Mouse (Mus musculus): ENCODE measurements around the gene Clec2h. TPM values are rescaled to one million over a fixed set of nuclear protein-coding genes. Genes with fewer than 3 reads are reported as not detected.
"Not testable (repeated sequence)": the region's sequence is repeated elsewhere in the genome, so short reads cannot be mapped to it uniquely, and the experiment has no call there.

Clec2h gene
- polyA plus RNA-seq, 1 experiment from 2014 or later: not detected

- Histone ChIP-seq H3K27me3 (replicated peaks) (no peaks in the 10 kb centered on the region), H3K36me3 (no peaks in the 10 kb centered on the region), H3K4me1 (no peaks in the 10 kb centered on the region), H3K27ac (no peak overlapping the region), H3K4me2 (replicated peaks) (no peak overlapping the region), H3K9ac (no peak overlapping the region), H3K9me3 (no peaks in the 10 kb centered on the region), H3K4me3 (no peak overlapping the region)
- ATAC-seq (ENCODE audit: low FRiP score, low read depth): no peak
- 88% methylated on average over 3 of the region's 3 CpGs for WGBS
These were observed 12.5 kb upstream of the Clec2h start for GRCm38 (mm10) chr6:128649681-128650080.

DNA sequence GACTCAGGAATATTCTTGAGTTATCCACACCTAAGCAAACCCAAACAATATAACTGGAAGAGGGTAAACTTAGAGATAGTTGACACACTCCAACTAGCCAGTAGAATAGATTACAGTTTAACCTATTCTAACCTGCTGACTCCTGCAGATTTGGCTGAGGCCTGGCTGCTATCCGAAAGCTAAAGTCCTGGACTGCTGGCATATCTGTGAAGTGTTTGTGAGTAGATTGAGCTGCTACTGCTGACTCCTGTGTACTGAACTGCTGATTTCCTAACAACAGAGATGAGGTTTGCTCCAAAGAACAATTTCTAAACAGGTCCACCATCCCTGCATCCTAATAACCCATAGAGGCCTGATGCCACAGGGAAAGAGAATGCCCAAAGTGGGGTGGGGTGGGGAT lies 12.0 kb upstream of the Clec2h start:
- no peak for ATAC-seq (ENCODE audit: low FRiP score, low read depth)
- Histone ChIP-seq H3K9ac (no peak overlapping the region), H3K4me3 (no peak overlapping the region), H3K27ac (no peak overlapping the region), H3K4me2 (replicated peaks) (no peak overlapping the region), H3K4me1 (no peaks in the 10 kb centered on the region), H3K9me3 (no peaks in the 10 kb centered on the region), H3K36me3 (no peaks in the 10 kb centered on the region), H3K27me3 (replicated peaks) (no peaks in the 10 kb centered on the region)
- WGBS: 92% methylated on average over 1 of the region's 1 CpGs

DNA sequence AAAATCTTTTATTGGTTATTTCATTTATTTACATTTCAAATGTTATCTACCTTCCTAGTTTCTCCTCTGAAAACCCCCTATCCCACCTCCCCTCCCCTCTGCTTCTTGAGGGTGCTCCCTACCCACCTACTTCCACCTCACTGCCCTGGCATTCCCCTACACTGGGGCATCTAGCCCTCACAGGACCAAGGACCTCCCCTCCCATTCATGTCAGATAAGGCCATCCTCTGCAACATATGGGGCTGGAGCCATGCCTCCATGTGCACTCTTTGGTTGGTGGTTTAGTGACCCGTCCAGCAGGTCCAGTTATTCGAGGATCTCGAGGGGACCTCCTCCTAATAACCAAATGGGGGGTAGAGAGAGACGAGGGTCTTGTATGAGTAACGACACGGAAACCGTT lies 11.4 kb upstream of the Clec2h start:
- not testable (repeated sequence) for H3K36me3 ChIP-seq; H3K9ac ChIP-seq; H3K27me3 ChIP-seq (replicated peaks); H3K4me2 ChIP-seq (replicated peaks); H3K9me3 ChIP-seq; ATAC-seq (ENCODE audit: low FRiP score, low read depth); H3K4me1 ChIP-seq; H3K27ac ChIP-seq; H3K4me3 ChIP-seq
- WGBS: 89% methylated on average over 7 of the region's 7 CpGs

GRCm38 (mm10) chr6:128652938-128653337 lies 9.2 kb upstream of the Clec2h start:
- 89% methylated on average over 1 of the region's 1 CpGs for WGBS
- no peak overlapping the region for H3K4me3 ChIP-seq
- H3K9me3 ChIP-seq: no peaks in the 10 kb centered on the region
- no peak overlapping the region for H3K4me2 ChIP-seq (replicated peaks)
- no peak overlapping the region for H3K27ac ChIP-seq
- no peak for ATAC-seq (ENCODE audit: low FRiP score, low read depth)
- H3K27me3 ChIP-seq (replicated peaks): no peaks in the 10 kb centered on the region
- no peaks in the 10 kb centered on the region for H3K36me3 ChIP-seq
- no peak overlapping the region for H3K9ac ChIP-seq
- no peaks in the 10 kb centered on the region for H3K4me1 ChIP-seq

- Histone ChIP-seq H3K9me3 (no peaks in the 10 kb centered on the region), H3K9ac (no peak overlapping the region), H3K27ac (no peak overlapping the region), H3K4me1 (no peaks in the 10 kb centered on the region), H3K4me3 (no peak overlapping the region), H3K36me3 (no peaks in the 10 kb centered on the region), H3K4me2 (replicated peaks) (no peak overlapping the region), H3K27me3 (replicated peaks) (no peaks in the 10 kb centered on the region)
- no peak for ATAC-seq (ENCODE audit: low FRiP score, low read depth)
- 96% methylated on average over 1 of the region's 1 CpGs for WGBS
These were observed 936 bp upstream of the Clec2h start for GRCm38 (mm10) chr6:128661249-128661648.

- H3K27ac ChIP-seq: no peak overlapping the region
- H3K4me3 ChIP-seq: no peak overlapping the region
- no peaks in the 10 kb centered on the region for H3K9me3 ChIP-seq
- no peak overlapping the region for H3K4me2 ChIP-seq (replicated peaks)
- H3K27me3 ChIP-seq (replicated peaks): no peaks in the 10 kb centered on the region
- no peak overlapping the region for H3K9ac ChIP-seq
- H3K4me1 ChIP-seq: no peaks in the 10 kb centered on the region
- WGBS: 57% methylated on average over 4 of the region's 4 CpGs
- no peak for ATAC-seq (ENCODE audit: low FRiP score, low read depth)
- H3K36me3 ChIP-seq: no peaks in the 10 kb centered on the region
These were observed 7.8 kb downstream of the Clec2h start for GRCm38 (mm10) chr6:128669936-128670335.

- Histone ChIP-seq H3K4me2 (replicated peaks) (no peak overlapping the region), H3K9ac (no peak overlapping the region), H3K9me3 (no peaks in the 10 kb centered on the region), H3K27ac (no peak overlapping the region), H3K4me1 (no peaks in the 10 kb centered on the region), H3K36me3 (no peaks in the 10 kb centered on the region), H3K27me3 (replicated peaks) (no peaks in the 10 kb centered on the region), H3K4me3 (no peak overlapping the region)
- no peak for ATAC-seq (ENCODE audit: low FRiP score, low read depth)
These were observed 17.4 kb downstream of the Clec2h start for GRCm38 (mm10) chr6:128679574-128679973.

GRCm38 (mm10) chr6:128701691-128702090 lies 39.5 kb downstream of the Clec2h start:
- no peak overlapping the region for H3K4me2 ChIP-seq (replicated peaks)
- H3K9ac ChIP-seq: no peak overlapping the region
- 90% methylated on average over 3 of the region's 3 CpGs for WGBS
- H3K27me3 ChIP-seq (replicated peaks): no peaks in the 10 kb centered on the region
- H3K4me3 ChIP-seq: no peak overlapping the region
- no peak overlapping the region for H3K27ac ChIP-seq
- ATAC-seq (ENCODE audit: low FRiP score, low read depth): no peak
- no peaks in the 10 kb centered on the region for H3K4me1 ChIP-seq
- H3K36me3 ChIP-seq: no peaks in the 10 kb centered on the region
- H3K9me3 ChIP-seq: no peaks in the 10 kb centered on the region

DNA sequence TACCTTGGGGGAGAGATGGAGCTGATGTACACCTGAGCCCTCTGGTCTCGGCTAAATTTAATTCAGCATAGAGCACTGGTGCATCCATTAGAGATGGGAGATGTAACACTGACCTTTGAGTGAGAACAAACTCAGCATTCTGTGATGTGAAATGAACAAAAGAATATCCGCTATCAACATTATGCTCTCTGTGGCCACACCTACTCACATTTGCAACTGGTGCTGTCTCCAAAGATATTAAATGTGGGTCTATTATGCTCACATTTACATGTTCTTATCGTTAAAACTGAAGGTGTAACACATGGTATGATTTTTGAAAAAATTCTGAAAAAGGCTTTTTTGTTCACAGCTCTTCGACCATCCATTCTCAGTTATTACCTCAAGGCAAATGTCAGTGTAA lies 60.8 kb downstream of the Clec2h start, which contains the start of gene Klrb1:
Gene Klrb1, minus strand, starts transcription at position 101 of the 400 bp plus-strand sequence.
- Histone ChIP-seq H3K4me3 (no peak within 1 kb of the TSS), H3K9ac (no peak within 1 kb of the TSS), H3K4me1 (no peaks in the 10 kb centered on the region), H3K9me3 (no peaks in the 10 kb centered on the region), H3K27me3 (replicated peaks) (no peaks in the 10 kb centered on the region), H3K36me3 (no peaks in the 10 kb centered on the region), H3K4me2 (replicated peaks) (no peak within 1 kb of the TSS), H3K27ac (no peak within 1 kb of the TSS)
- no peak for ATAC-seq (ENCODE audit: low FRiP score, low read depth)
- 87% methylated on average over 4 of the region's 4 CpGs for WGBS

Other genes with a start within 250 kb of the Clec2h start
- gene Itfg2, start 237.5 kb upstream of the Clec2h start, polyA plus RNA-seq (2016; fragmentation: Nextera tagmentation; extraction: Ambion mirVana): 38.6 and 38.8 TPM in 2 replicates
- 404 and 410 TPM in 2 replicates for gene Fkbp4, start 223.7 kb upstream of the Clec2h start, polyA plus RNA-seq (2016; fragmentation: Nextera tagmentation; extraction: Ambion mirVana)
- gene Pzp, start 135.7 kb upstream of the Clec2h start, polyA plus RNA-seq (2016; fragmentation: Nextera tagmentation; extraction: Ambion mirVana): not detected in 2 replicates
- gene A2ml1, start 80.8 kb upstream of the Clec2h start, polyA plus RNA-seq (2016; fragmentation: Nextera tagmentation; extraction: Ambion mirVana): not detected in 2 replicates
- gene Klrb1a, start 38.9 kb upstream of the Clec2h start, polyA plus RNA-seq (2016; fragmentation: Nextera tagmentation; extraction: Ambion mirVana): not detected in 2 replicates
- gene Klrb1, start 60.7 kb downstream of the Clec2h start, polyA plus RNA-seq (2016; fragmentation: Nextera tagmentation; extraction: Ambion mirVana): not detected in 2 replicates
- 0.11 TPM in 1 of 2 replicates, not detected in the other for gene Klrb1c, start 126.8 kb downstream of the Clec2h start, polyA plus RNA-seq (2016; fragmentation: Nextera tagmentation; extraction: Ambion mirVana)
- not detected in 2 replicates for gene Gm44511, start 163.9 kb downstream of the Clec2h start, polyA plus RNA-seq (2016; fragmentation: Nextera tagmentation; extraction: Ambion mirVana)
- gene Klrb1b, start 163.9 kb downstream of the Clec2h start, polyA plus RNA-seq (2016; fragmentation: Nextera tagmentation; extraction: Ambion mirVana): not detected in 2 replicates
- not detected in 2 replicates for gene Clec2i, start 225.2 kb downstream of the Clec2h start, polyA plus RNA-seq (2016; fragmentation: Nextera tagmentation; extraction: Ambion mirVana)
- 0.80 and 1.1 TPM in 2 replicates for gene BC035044, start 228.7 kb downstream of the Clec2h start, polyA plus RNA-seq (2016; fragmentation: Nextera tagmentation; extraction: Ambion mirVana)